Mouse (Mus musculus) cerebellum, postnatal 14 days (tissue): ENCODE measurements around the gene Gm45783.
"Not testable (repeated sequence)": the region's sequence is repeated elsewhere in the genome, so short reads cannot be mapped to it uniquely, and the experiment has no call there.

Experiments
- DNase-seq, 2 experiments: peaks; one replicate each; pipeline ENCODE4 v3.0.0; 2021; ENCODE audit warnings: mixed read lengths in 2 of 2

Gene Gm45783

DNA sequence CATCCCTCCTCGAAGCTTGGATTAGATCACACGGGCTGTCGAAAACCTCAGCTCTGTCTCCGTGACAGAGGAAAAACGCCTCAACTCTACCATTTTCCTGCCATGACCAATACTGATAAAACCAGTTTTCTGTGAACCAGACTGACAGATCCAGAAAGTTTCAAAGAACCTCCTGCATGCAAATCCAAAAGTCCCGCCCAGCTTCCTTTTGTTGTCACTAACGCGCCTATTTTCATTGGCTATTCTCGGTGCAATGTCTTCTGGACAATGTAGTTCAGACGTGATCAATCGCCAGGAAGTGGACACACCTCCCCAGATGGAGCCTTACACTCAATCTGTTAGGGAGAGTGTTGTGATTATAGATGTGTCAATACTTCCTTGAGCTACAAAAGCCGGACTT is at the start of gene Gm45783:
Gene Gm45783 (minus strand): TSS at position 143 of the 400 bp plus-strand sequence.
- peak; percentile 0 to 1 for DNase-seq

DNA sequence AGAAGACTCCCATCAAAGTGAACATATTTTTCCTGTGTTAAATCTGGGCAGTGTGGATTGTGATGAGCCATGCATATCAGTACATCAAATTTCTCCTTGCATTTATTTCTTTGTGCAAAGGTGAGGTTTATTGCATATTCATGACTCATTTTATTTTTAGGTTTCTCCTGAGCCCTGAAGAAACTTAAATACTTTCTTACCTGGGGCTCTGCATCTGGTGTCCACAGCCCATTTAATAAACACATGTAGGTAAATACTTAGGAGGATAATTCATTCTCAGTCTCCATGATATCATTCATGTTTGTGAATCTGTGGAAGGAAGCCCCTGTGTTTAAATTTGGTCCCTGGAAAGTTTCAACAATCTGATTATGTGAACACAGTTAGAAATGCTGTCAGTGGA is 25.2 kb upstream of the Gm45783 start, which contains the start of gene Vmn2r31:
Gene Vmn2r31 (minus strand): TSS at position 101 of the 400 bp plus-strand sequence.
- not testable (repeated sequence) for DNase-seq

DNA sequence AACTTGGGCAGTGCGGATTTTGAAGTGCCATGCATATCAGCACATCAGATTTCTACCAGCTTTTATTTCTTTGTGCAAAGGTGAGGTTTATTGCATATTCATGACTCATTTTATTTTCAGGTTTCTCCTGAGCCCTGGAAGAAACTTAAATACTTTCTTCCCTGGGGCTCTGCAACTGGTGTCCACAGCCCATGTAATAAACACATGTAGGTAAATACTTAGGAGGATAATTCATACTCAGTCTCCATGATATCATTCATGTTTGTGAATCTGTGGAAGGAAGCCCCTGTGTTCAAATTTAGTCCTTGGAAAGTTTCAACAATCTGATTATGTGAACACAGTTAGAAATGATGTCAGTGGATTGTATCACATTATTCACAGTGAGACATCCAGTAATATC is 36.9 kb downstream of the Gm45783 start, which contains the start of gene Vmn2r30:
Gene Vmn2r30 (minus strand): TSS at position 101 of the 400 bp plus-strand sequence.
- not testable (repeated sequence) for DNase-seq

DNA sequence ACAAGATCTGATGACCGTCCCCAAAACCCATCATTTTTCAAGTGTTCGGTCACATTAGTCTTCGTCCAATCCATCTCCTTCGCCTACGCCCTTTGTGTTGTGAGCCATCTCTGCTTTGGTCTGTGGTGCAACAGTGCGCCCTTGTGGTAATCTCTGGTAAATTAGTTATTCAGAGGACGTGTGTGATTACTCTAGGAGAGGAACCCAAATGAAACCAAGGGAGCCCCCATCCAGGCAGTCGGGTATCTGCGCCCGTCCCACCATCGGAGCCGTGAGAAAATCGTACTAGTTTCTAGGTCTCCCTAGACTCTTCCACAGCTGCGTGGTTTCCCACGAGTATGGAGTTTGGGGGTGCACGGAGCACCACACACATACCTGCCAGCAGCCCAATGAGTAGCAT is 78.8 kb downstream of the Gm45783 start:
- DNase-seq: peak; percentile 69
